Mouse (Mus musculus): Measurements from ENCODE around the gene Eogt.

- peak; percentile 35 for TF ChIP-seq CTCF (IDR thresholded peaks at IDR 0.05; ENCODE audit: low read depth)
- no peak for TF ChIP-seq EP300 (IDR thresholded peaks at IDR 0.05; ENCODE audit: low read depth)
Observed at GRCm38 (mm10) chr6:97148383-97149251, at the start of gene Eogt.
